8 mouse cellular contexts compared by ENCODE assay signal in the genomic region with DNA sequence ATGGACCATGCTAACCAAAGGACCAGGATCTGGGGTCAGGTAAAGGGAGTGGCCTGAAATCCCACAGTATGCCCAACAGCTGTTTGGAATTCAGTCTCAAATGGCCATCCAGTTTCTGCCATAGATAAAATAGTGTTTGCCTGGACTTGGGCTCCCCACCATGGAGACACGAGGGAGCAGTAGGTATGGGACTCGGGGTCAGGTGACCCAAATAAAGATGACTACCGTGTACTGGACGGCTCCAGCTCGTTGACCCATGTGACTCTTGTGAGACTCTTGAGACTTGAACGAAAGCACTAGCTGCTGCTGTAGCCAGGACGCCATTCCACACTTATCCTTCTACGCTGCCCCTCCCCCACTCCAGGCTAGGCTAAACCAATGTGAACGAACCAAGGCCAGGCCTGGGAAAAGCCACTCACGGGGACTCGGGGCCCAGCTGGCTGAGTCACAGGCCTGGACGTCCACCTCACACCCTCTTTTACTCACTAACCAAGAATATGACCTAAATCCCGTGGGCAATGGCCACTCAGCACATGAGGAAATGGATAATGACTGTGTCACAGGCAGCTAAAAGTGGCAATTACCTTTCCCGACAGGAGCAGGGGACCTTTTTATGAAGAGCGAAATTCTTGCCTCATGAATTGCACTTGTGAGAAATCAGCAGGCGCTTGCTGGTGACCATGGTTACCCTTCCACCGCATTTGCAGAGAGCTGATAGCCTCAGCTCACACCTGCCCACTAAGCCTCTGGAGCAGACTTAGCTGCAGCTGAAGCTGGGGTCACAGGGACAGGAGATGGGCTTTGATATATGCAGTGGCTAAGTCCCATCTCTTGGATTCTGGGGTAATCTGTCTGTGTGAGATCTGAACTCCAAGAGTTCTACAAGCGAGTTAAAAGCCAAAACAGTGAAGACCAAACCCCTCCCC. TPM values are rescaled to one million over a fixed set of nuclear protein-coding genes. Genes with fewer than 3 reads are reported as not detected.
DNase-seq lines count a peak whose midpoint lies in the region; ATAC-seq and TF ChIP-seq lines count a peak whose summit lies in the region.

No protein-coding gene starts in this region.

- dilution Hi-C loops in CH12.LX (cut with MboI; ENCODE audit: extremely low pct_ligation_motif_present, extremely low pct_unique_long_range_greater_than_20kb, low sequenced_read_pairs) = no loop called here

- ATAC-seq in limb, embryonic 11.5 days (ENCODE audit: insufficient number of reproducible peaks, low FRiP score, low TSS enrichment, low read depth) = peak; percentile 83
- peak; percentile 56 for ATAC-seq in neural tube, embryonic 13.5 days (ENCODE audit: low read depth)

- intact Hi-C loops in heart, postnatal 10 days (cut with DNase I) = loop anchor here (5.0 kb wide), 1 partner anchor 90 kb away; no protein-coding TSS in a partner anchor

- no peak overlapping the region for H3K9ac ChIP-seq in CH12.LX (ENCODE audit: insufficient read depth, low read depth)
- H3K9ac ChIP-seq in limb, embryonic 11.5 days (ENCODE audit: low read length) = no peak overlapping the region; the same call in 1 of the 2 replicates
- peak overlapping the region; percentile 12; the same call in 1 of the 2 replicates for H3K9ac ChIP-seq in neural tube, embryonic 13.5 days

- TF ChIP-seq POLR2A in CH12.LX (IDR thresholded peaks at IDR 0.05; ENCODE audit: low read depth, low read length) = no peak

- peaks cover 5% of the 10 kb centered on the region for H3K9me3 ChIP-seq in CH12.LX (replicated peaks; ENCODE audit: low read length)
- H3K9me3 ChIP-seq in limb, embryonic 11.5 days (ENCODE audit: control insufficient read depth, low read length) = peaks cover 2% of the 10 kb centered on the region; the same call in 1 of the 2 replicates
- H3K9me3 ChIP-seq in neural tube, embryonic 13.5 days = peaks cover 6% of the 10 kb centered on the region; the same call in 1 of the 2 replicates

- H3K4me3 ChIP-seq in CH12.LX (replicated peaks in 1 of 3; ENCODE audit: low read depth in 2 of 3, low read length in 2 of 3, poor library complexity in 1 of 3) = no peak overlapping the region
- H3K4me3 ChIP-seq in limb, embryonic 11.5 days (ENCODE audit: low read depth, low read length) = no peak overlapping the region
- H3K4me3 ChIP-seq in neural tube, embryonic 13.5 days = no peak overlapping the region

- H3K27me3 ChIP-seq in CH12.LX (replicated peaks) = no peaks in the 10 kb centered on the region
- no peaks in the 10 kb centered on the region for H3K27me3 ChIP-seq in limb, embryonic 11.5 days (ENCODE audit: control insufficient read depth, insufficient read depth, low read length)
- H3K27me3 ChIP-seq in neural tube, embryonic 13.5 days = no peaks in the 10 kb centered on the region

- TF ChIP-seq EP300 in CH12.LX (IDR thresholded peaks at IDR 0.05; ENCODE audit: low read length) = no peak

- H3K4me2 ChIP-seq in CH12.LX (ENCODE audit: insufficient read depth, low read depth, poor library complexity, severe bottlenecking) = no peak overlapping the region
- 0 out of 2 replicates have a peak overlapping the region, but pooled peaks have one; percentile 21 for H3K4me2 ChIP-seq in limb, embryonic 11.5 days (ENCODE audit: low read depth, severe bottlenecking)
- H3K4me2 ChIP-seq in neural tube, embryonic 13.5 days = no peak overlapping the region

- in situ Hi-C loops in CH12.LX (cut with MboI; ENCODE audit: low pct_ligation_motif_present, low pct_unique_long_range_greater_than_20kb, low sequenced_read_pairs) = loop anchor here (25.0 kb wide), 1 partner anchor 725 kb away; the partner anchor contains the start of gene Gm10309

- TF ChIP-seq RAD21 in CH12.LX (IDR thresholded peaks at IDR 0.05; ENCODE audit: low read depth, low read length) = peak; percentile 14

- 0 out of 4 replicates have a peak, but pooled peaks of 1 of the 2 experiments have one; percentile 4 for TF ChIP-seq CTCF in CH12.LX (conservative IDR thresholded peaks at IDR 0.05 in 1 of 2, IDR thresholded peaks at IDR 0.05 in 1 of 2; ENCODE audit: low read depth in 2 of 2, low read length in 2 of 2)

- no peaks in the 10 kb centered on the region for H3K36me3 ChIP-seq in CH12.LX (replicated peaks in 1 of 2; ENCODE audit: control insufficient read depth in 1 of 2, insufficient read depth in 1 of 2, low read length in 1 of 2)
- H3K36me3 ChIP-seq in limb, embryonic 11.5 days (ENCODE audit: control insufficient read depth, insufficient read depth, low read length) = no peaks in the 10 kb centered on the region
- no peaks in the 10 kb centered on the region for H3K36me3 ChIP-seq in neural tube, embryonic 13.5 days

- H3K4me1 ChIP-seq in CH12.LX (ENCODE audit: control insufficient read depth in 1 of 2, insufficient read depth in 2 of 2) = peaks cover 2% of the 10 kb centered on the region in 2 experiments; a peak in 1 of 4 replicates
- H3K4me1 ChIP-seq in limb, embryonic 11.5 days (ENCODE audit: control insufficient read depth, insufficient read depth, low read length) = peaks cover 21% of the 10 kb centered on the region
- peaks cover 16% of the 10 kb centered on the region for H3K4me1 ChIP-seq in neural tube, embryonic 13.5 days (replicated peaks)

- WGBS in limb, embryonic 11.5 days = 22% methylated on average over 18 of the region's 18 CpGs
- WGBS in neural tube, embryonic 13.5 days = 46% methylated on average over 18 of the region's 18 CpGs

- no peaks in the 10 kb centered on the region for H3K79me2 ChIP-seq in CH12.LX (replicated peaks; ENCODE audit: control insufficient read depth, extremely low read depth, insufficient read depth, poor library complexity, severe bottlenecking)

- DNase-seq in CH12.LX (ENCODE audit: extremely low read depth) = no peak
- DNase-seq in adrenal gland, adult 8-10 months = peak; percentile 55
- DNase-seq in heart, postnatal 10 days = peak; percentile 23 to 56
- DNase-seq in limb, embryonic 11.5 days (ENCODE audit: low spot score) = peak; percentile 86
- DNase-seq in ovary, postnatal 10 days (ENCODE audit: low spot score) = no peak
- no peak for DNase-seq in thymus, postnatal 36 days
- no peak for DNase-seq in spleen, postnatal 36 days (ENCODE audit: low spot score in 2 of 2)

- no peak overlapping the region for H3K27ac ChIP-seq in CH12.LX (ENCODE audit: insufficient read depth, low read depth)
- peak overlapping the region; percentile 45; the same call in 1 of the 2 replicates for H3K27ac ChIP-seq in limb, embryonic 11.5 days (replicated peaks; ENCODE audit: low read depth, low read length)
- peak overlapping the region; percentile 56 for H3K27ac ChIP-seq in neural tube, embryonic 13.5 days (replicated peaks)

TF ChIP-seq in CH12.LX, 34 proteins besides CTCF, POLR2A, EP300 and RAD21:
- TF ChIP-seq CHD2 (IDR thresholded peaks at IDR 0.05; ENCODE audit: low read length) (no peak), SMC3 (IDR thresholded peaks at IDR 0.05; ENCODE audit: low read depth, low read length) (peak; percentile 18)

RNA-seq across cellular contexts. Expression of gene Mcfd2, which starts 28.7 kb away (rescaled TPM):
- total RNA-seq in CH12.LX (2012; rRNA removed) (39.1 and 42.5 TPM in 2 replicates), CH12.LX (2014; rRNA removed) (39.1 and 41.9 TPM in 2 replicates)
- 24.7 and 26.0 TPM in 2 replicates for polyA plus RNA-seq in CH12.LX (2012; ENCODE audit: insufficient read length, low read depth)
- total RNA-seq in adrenal gland, adult 8-10 months (2022) = 100 to 1,000 TPM; 212 to 358 (median 282) TPM
- 10 to 100 TPM; 41.4 to 43.2 TPM for total RNA-seq in heart, postnatal 10 days (2021)
- polyA plus RNA-seq in limb, embryonic 11.5 days (2014; fragmentation: Nextera tagmentation; extraction: Ambion mirVana) = 77.6 and 80.0 TPM in 2 replicates
- 45.4 and 51.5 TPM in 2 replicates for polyA plus RNA-seq in neural tube, embryonic 13.5 days (2015; fragmentation: Nextera tagmentation; extraction: Ambion mirVana)

RNA-seq across cellular contexts. Expression of gene Ttc7, which starts 45.7 kb away (rescaled TPM):
- total RNA-seq in CH12.LX (2012; rRNA removed) = 11.2 and 12.8 TPM in 2 replicates
- 5.8 and 6.2 TPM in 2 replicates for total RNA-seq in CH12.LX (2014; rRNA removed)
- 16.0 and 16.4 TPM in 2 replicates for polyA plus RNA-seq in CH12.LX (2012; ENCODE audit: insufficient read length, low read depth)
- 10 to 100 TPM; 13.5 to 18.6 (median 15.2) TPM for total RNA-seq in adrenal gland, adult 8-10 months (2022)
- total RNA-seq in heart, postnatal 10 days (2021) = 1 to 10 TPM; 4.9 to 5.4 TPM
- 1.8 and 3.9 TPM in 2 replicates for polyA plus RNA-seq in limb, embryonic 11.5 days (2014; fragmentation: Nextera tagmentation; extraction: Ambion mirVana)
- polyA plus RNA-seq in neural tube, embryonic 13.5 days (2015; fragmentation: Nextera tagmentation; extraction: Ambion mirVana) = 4.0 and 4.9 TPM in 2 replicates

Comparison
In these comparisons a context has a peak if more than half of its experiments do, and no peak if none do; other contexts are left out.
1. DNase-seq: peak in adrenal gland, adult 8-10 months (single experiment), heart, postnatal 10 days (2 of 2) and limb, embryonic 11.5 days (single experiment); none in CH12.LX (single experiment), ovary, postnatal 10 days (single experiment), thymus, postnatal 36 days (0 of 2) and spleen, postnatal 36 days (0 of 2).
2. RNA of gene Mcfd2, which starts 28.7 kb away (total RNA-seq): 212 to 358 TPM in adrenal gland, adult 8-10 months; 41.4 to 43.2 TPM in heart, postnatal 10 days and 39.1 to 42.5 TPM in CH12.LX; every median in the first group is over 4 times any median in the second.